Mouse (Mus musculus) limb, embryonic 15.5 days (tissue): ENCODE data around the gene Hmgb2. TPM values are rescaled to one million over a fixed set of nuclear protein-coding genes. Genes with fewer than 3 reads are reported as not detected.

Experiments
- ATAC-seq: fragments of 200-750 bp; cut with Nextera tagmentation; 2 replicates; pipeline ENCODE4 v1.8.0; 2017; ENCODE audit warnings: low read depth, moderate TSS enrichment; ENCODE audit not compliant: insufficient number of reproducible peaks, low FRiP score, low TSS enrichment
- H3K27ac ChIP-seq: fragments of 300-500 bp; sonication (generic); 2 replicates; pipeline ENCODE4 v1.5.1; 2015; ENCODE audit warnings: moderate library complexity, mild to moderate bottlenecking, inconsistent platforms
- H3K27me3 ChIP-seq: fragments of 300-500 bp; sonication (generic); 2 replicates; pipeline ENCODE4 v1.6.1; 2015; ENCODE audit warnings: inconsistent platforms
- H3K36me3 ChIP-seq: fragments of 300-500 bp; sonication (generic); 2 replicates; pipeline ENCODE4 v1.6.1; 2015; ENCODE audit warnings: inconsistent platforms
- H3K4me1 ChIP-seq: fragments of 300-500 bp; sonication (generic); 2 replicates; pipeline ENCODE4 v1.6.1; 2015; ENCODE audit warnings: inconsistent platforms
- H3K4me2 ChIP-seq: fragments of 300-500 bp; sonication (generic); 2 replicates; pipeline ENCODE4 v1.6.1; 2015; ENCODE audit warnings: mild to moderate bottlenecking, inconsistent platforms
- H3K4me3 ChIP-seq: fragments of 300-500 bp; sonication (generic); 2 replicates; pipeline ENCODE4 v1.5.1; 2015; ENCODE audit warnings: mild to moderate bottlenecking, inconsistent platforms
- H3K9ac ChIP-seq: fragments of 300-500 bp; sonication (generic); 2 replicates; pipeline ENCODE4 v1.6.1; 2015; ENCODE audit warnings: inconsistent platforms
- H3K9me3 ChIP-seq: fragments of 300-500 bp; sonication (generic); 2 replicates; pipeline ENCODE4 v1.6.1; 2016; ENCODE audit warnings: inconsistent platforms
- WGBS: fragments of 180-500 bp; shearing (Covaris S2); methylation state at CpG from one replicate; pipeline ENCODE4 v1.1.7; 2015; 5-methylcytosine and 5-hydroxymethylcytosine counted together
- polyA plus RNA-seq: library from polyadenylated mRNA; unstranded; fragments of >200 nt; fragmentation: Nextera tagmentation; extraction: Ambion mirVana; gene quantifications from 2 replicates; pipeline ENCODE4 v1.2.1, GENCODE M21; 2015

The Hmgb2 gene
- polyA plus RNA-seq, 1 experiment from 2014 or later = 297 TPM

DNA sequence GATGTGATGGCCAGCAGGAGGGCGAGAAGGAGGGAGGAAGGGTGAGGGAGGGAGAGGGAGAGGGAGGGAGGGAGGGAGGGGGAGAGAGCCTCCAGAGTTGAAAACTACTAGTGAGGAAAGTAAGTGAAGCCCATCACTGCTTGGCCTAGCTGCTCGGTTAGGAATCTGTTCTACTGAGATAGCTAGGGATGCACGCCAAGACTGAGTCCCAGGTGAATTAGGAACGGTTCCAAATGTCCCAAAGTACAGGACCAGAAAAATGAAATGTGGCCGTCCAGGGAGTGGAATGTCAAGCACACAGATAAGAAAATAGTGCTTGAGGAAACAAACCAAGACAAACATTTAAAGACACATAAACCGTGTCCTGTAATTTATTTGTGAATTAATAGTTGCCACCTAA is 53.3 kb downstream of the Hmgb2 start:
- H3K4me3 ChIP-seq = no peak overlapping the region
- no peaks in the 10 kb centered on the region for H3K36me3 ChIP-seq
- H3K9ac ChIP-seq = no peak overlapping the region
- WGBS = 63% methylated on average over 6 of the region's 6 CpGs
- H3K9me3 ChIP-seq = no peaks in the 10 kb centered on the region
- no peaks in the 10 kb centered on the region for H3K27me3 ChIP-seq
- peaks cover 18% of the 10 kb centered on the region for H3K4me1 ChIP-seq
- H3K4me2 ChIP-seq = no peak overlapping the region
- ATAC-seq = no peak
- no peak overlapping the region for H3K27ac ChIP-seq

Other genes starting within 250 kb of the Hmgb2 start
- 5.0 and 6.6 TPM in 2 replicates for gene Hand2, start 190.9 kb upstream of the Hmgb2 start, polyA plus RNA-seq
- gene Scrg1, start 56.0 kb upstream of the Hmgb2 start, polyA plus RNA-seq = 21.4 and 26.3 TPM in 2 replicates
- gene Sap30, start 24.0 kb upstream of the Hmgb2 start, polyA plus RNA-seq = 26.3 and 30.2 TPM in 2 replicates
- gene Galnt7, start 141.1 kb downstream of the Hmgb2 start, polyA plus RNA-seq = 12.0 and 13.1 TPM in 2 replicates